Mouse (Mus musculus): ENCODE measurements around the gene Asxl2. TPM values are rescaled to one million over a fixed set of nuclear protein-coding genes. Genes with fewer than 3 reads are reported as not detected.

Gene Asxl2
- total and polyA plus RNA-seq, 3 experiments: 11.6 to 18.9 (median 15.2) TPM

DNA sequence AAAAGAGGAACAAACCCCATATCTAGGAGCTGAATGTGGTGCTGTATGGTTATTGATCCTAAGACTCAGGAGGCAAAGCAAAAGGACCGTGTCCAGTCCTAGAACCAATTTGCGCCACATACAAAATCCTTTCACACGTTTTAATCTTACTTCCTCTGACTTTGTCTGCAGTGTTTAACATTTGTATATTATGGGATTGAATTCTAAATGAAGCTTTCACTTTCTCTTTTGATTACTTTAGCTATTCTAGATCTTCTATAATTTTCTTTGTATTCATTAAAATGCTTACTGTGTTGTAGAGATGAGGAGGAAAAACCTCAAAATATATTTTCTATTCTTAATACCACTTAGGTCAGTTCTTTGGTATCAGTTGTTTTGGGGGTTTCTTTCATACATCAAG is 26.9 kb downstream of the Asxl2 start:
- TF ChIP-seq JUN (IDR thresholded peaks at IDR 0.05; ENCODE audit: insufficient read depth, low read depth, low read length): no peak
- no peak for TF ChIP-seq ELF1 (IDR thresholded peaks at IDR 0.05; ENCODE audit: low read depth, low read length)
- no peak for TF ChIP-seq E2F4 (IDR thresholded peaks at IDR 0.05; ENCODE audit: insufficient replicate concordance, low read depth, low read length)
- TF ChIP-seq RCOR1 (conservative IDR thresholded peaks at IDR 0.05; ENCODE audit: low read depth, low read length): no peak
- TF ChIP-seq ZMIZ1 (IDR thresholded peaks at IDR 0.05; ENCODE audit: low read depth, low read length): no peak
- no peak for TF ChIP-seq GABPA (IDR thresholded peaks at IDR 0.05; ENCODE audit: insufficient replicate concordance, low read depth, low read length)
- no peak for TF ChIP-seq ZNF384 (IDR thresholded peaks at IDR 0.05; ENCODE audit: low read depth, low read length)
- TF ChIP-seq MEF2A (IDR thresholded peaks at IDR 0.05; ENCODE audit: borderline replicate concordance, low read depth, low read length): no peak
- no peak for TF ChIP-seq NELFE (IDR thresholded peaks at IDR 0.05; ENCODE audit: low read depth, low read length)
- no peak for TF ChIP-seq POLR2A (IDR thresholded peaks at IDR 0.05; ENCODE audit: low read depth, low read length)
- no peak for TF ChIP-seq NRF1 (IDR thresholded peaks at IDR 0.05; ENCODE audit: low read depth, low read length)
- TF ChIP-seq JUND (conservative IDR thresholded peaks at IDR 0.05; ENCODE audit: low read depth, low read length): no peak
- TF ChIP-seq MAFK (IDR thresholded peaks at IDR 0.05; ENCODE audit: insufficient replicate concordance, low read length): no peak
- TF ChIP-seq IRF4 (IDR thresholded peaks at IDR 0.05; ENCODE audit: low read depth, low read length): no peak
- TF ChIP-seq ZC3H11A (IDR thresholded peaks at IDR 0.05; ENCODE audit: low read depth, low read length): no peak
- no peak for TF ChIP-seq SMC3 (IDR thresholded peaks at IDR 0.05; ENCODE audit: low read depth, low read length)
- TF ChIP-seq MXI1 (IDR thresholded peaks at IDR 0.05; ENCODE audit: low read depth, low read length): no peak
- Histone ChIP-seq H3K9me3 (replicated peaks; ENCODE audit: low read length) (no peaks in the 10 kb centered on the region), H3K4me3 (replicated peaks in 1 of 3; ENCODE audit: low read depth in 2 of 3, low read length in 2 of 3, poor library complexity in 1 of 3) (no peak overlapping the region), H3K27me3 (replicated peaks) (no peaks in the 10 kb centered on the region), H3K79me2 (replicated peaks; ENCODE audit: control insufficient read depth, extremely low read depth, insufficient read depth, poor library complexity, severe bottlenecking) (peaks cover 3% of the 10 kb centered on the region), H3K4me1 (ENCODE audit: control insufficient read depth in 1 of 2, insufficient read depth in 2 of 2) (peaks cover 0 to 7% of the 10 kb centered on the region in 2 experiments; a peak in 1 of 4 replicates), H3K36me3 (replicated peaks in 1 of 2; ENCODE audit: control insufficient read depth in 1 of 2, insufficient read depth in 1 of 2, low read length in 1 of 2) (peaks cover 24 to 57% of the 10 kb centered on the region in 2 experiments), H3K9ac (ENCODE audit: insufficient read depth, low read depth) (no peak overlapping the region), H3K4me2 (ENCODE audit: insufficient read depth, low read depth, poor library complexity, severe bottlenecking) (no peak overlapping the region), H3K27ac (ENCODE audit: insufficient read depth, low read depth) (no peak overlapping the region)
- in situ Hi-C loops (cut with MboI; ENCODE audit: low pct_ligation_motif_present, low pct_unique_long_range_greater_than_20kb, low sequenced_read_pairs): no loop called here
- dilution Hi-C loops (cut with MboI; ENCODE audit: extremely low pct_ligation_motif_present, extremely low pct_unique_long_range_greater_than_20kb, low sequenced_read_pairs): no loop called here
- DNase-seq (ENCODE audit: extremely low read depth): no peak

DNA sequence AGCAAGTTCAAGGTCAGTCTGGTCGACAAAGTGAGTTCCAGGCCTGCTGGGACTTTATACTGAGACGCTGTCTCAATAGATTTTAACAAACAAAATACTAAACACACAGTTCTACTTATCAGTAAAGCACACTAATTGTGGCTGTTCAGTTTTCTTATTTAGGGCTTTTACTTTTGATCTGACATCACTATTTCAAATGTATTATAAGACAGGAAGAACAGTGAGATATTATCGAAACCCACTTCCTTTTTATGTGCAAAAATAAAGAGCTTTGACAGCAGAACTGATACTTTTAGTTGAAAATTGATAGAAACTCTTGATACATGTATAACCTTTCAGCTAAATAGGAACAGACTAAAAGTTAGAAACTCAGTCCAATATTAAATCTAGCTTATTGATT is 36.4 kb downstream of the Asxl2 start:
- no peak overlapping the region for H3K27ac ChIP-seq (ENCODE audit: insufficient read depth, low read depth)
- peaks cover 17 to 75% of the 10 kb centered on the region in 2 experiments for H3K36me3 ChIP-seq (replicated peaks in 1 of 2; ENCODE audit: control insufficient read depth in 1 of 2, insufficient read depth in 1 of 2, low read length in 1 of 2)
- H3K79me2 ChIP-seq (replicated peaks; ENCODE audit: control insufficient read depth, extremely low read depth, insufficient read depth, poor library complexity, severe bottlenecking): no peaks in the 10 kb centered on the region; the same call in 1 of the 2 replicates
- no peaks in the 10 kb centered on the region for H3K4me1 ChIP-seq (ENCODE audit: control insufficient read depth in 1 of 2, insufficient read depth in 2 of 2)
- H3K27me3 ChIP-seq (replicated peaks): no peaks in the 10 kb centered on the region
- DNase-seq (ENCODE audit: extremely low read depth): no peak
- in situ Hi-C loops (cut with MboI; ENCODE audit: low pct_ligation_motif_present, low pct_unique_long_range_greater_than_20kb, low sequenced_read_pairs) (no loop called here), dilution Hi-C loops (cut with MboI; ENCODE audit: extremely low pct_ligation_motif_present, extremely low pct_unique_long_range_greater_than_20kb, low sequenced_read_pairs) (no loop called here)
- no peak overlapping the region for H3K9ac ChIP-seq (ENCODE audit: insufficient read depth, low read depth)
- H3K4me3 ChIP-seq (replicated peaks in 1 of 3; ENCODE audit: low read depth in 2 of 3, low read length in 2 of 3, poor library complexity in 1 of 3): no peak overlapping the region
- H3K9me3 ChIP-seq (replicated peaks; ENCODE audit: low read length): no peaks in the 10 kb centered on the region
- no peak overlapping the region for H3K4me2 ChIP-seq (ENCODE audit: insufficient read depth, low read depth, poor library complexity, severe bottlenecking)
- no peak for TF ChIP-seq BHLHE40 (IDR thresholded peaks at IDR 0.05; ENCODE audit: low read depth, low read length)
- TF ChIP-seq KAT2A (IDR thresholded peaks at IDR 0.05; ENCODE audit: insufficient replicate concordance, low read length): no peak
- TF ChIP-seq ZKSCAN1 (IDR thresholded peaks at IDR 0.05; ENCODE audit: borderline replicate concordance, low read depth, low read length): no peak
- TF ChIP-seq POLR2AphosphoS2 (IDR thresholded peaks at IDR 0.05; ENCODE audit: low read depth, low read length): no peak
- no peak for TF ChIP-seq CTCF (conservative IDR thresholded peaks at IDR 0.05 in 1 of 2, IDR thresholded peaks at IDR 0.05 in 1 of 2; ENCODE audit: low read depth in 2 of 2, low read length in 2 of 2)
- TF ChIP-seq IRF4 (IDR thresholded peaks at IDR 0.05; ENCODE audit: low read depth, low read length): no peak
- no peak for TF ChIP-seq RAD21 (IDR thresholded peaks at IDR 0.05; ENCODE audit: low read depth, low read length)
- TF ChIP-seq EP300 (IDR thresholded peaks at IDR 0.05; ENCODE audit: low read length): no peak
- no peak for TF ChIP-seq ZC3H11A (IDR thresholded peaks at IDR 0.05; ENCODE audit: low read depth, low read length)
- TF ChIP-seq HCFC1 (IDR thresholded peaks at IDR 0.05; ENCODE audit: low read depth, low read length): no peak
- TF ChIP-seq MEF2A (IDR thresholded peaks at IDR 0.05; ENCODE audit: borderline replicate concordance, low read depth, low read length): no peak
